Mouse (Mus musculus): ENCODE results near the gene Skap1.

GRCm38 (mm10) chr11:96740796-96741195 lies 276.4 kb downstream of the Skap1 start:
- TF ChIP-seq POLR2A (IDR thresholded peaks at IDR 0.05; ENCODE audit: insufficient read length, low read depth): no peak
- no peak for TF ChIP-seq E2F4 (IDR thresholded peaks at IDR 0.05; ENCODE audit: insufficient read depth)
